Mouse (Mus musculus) ES-Bruce4 (cell line): ENCODE data around the gene Bbs10.

Source experiments
- CTCF ChIP-seq: IDR thresholded peaks from one replicate; pipeline ENCODE4 v1.8.1; 2011; ENCODE audit warnings: low read depth, low read length
- EP300 ChIP-seq: IDR thresholded peaks from 2 replicates; pipeline ENCODE4 v1.6.1; 2011; ENCODE audit warnings: low read depth, low read length; ENCODE audit not compliant: insufficient read depth
- POLR2A ChIP-seq: IDR thresholded peaks from one replicate; pipeline ENCODE4 v1.8.1; 2011; ENCODE audit warnings: low read length; ENCODE audit not compliant: insufficient read depth

GRCm38 (mm10) chr10:111348263-111348662 is 49.8 kb downstream of the Bbs10 start:
- TF ChIP-seq EP300 (no peak), CTCF (no peak), POLR2A (no peak)
